ENCODE assay signal across 16 mouse cellular contexts in genomic region chr10:7063752-7064457, GRCm38 (mm10). TPM values are rescaled to one million over a fixed set of nuclear protein-coding genes. Genes with fewer than 3 reads are reported as not detected.
DNase-seq lines count a peak whose midpoint lies in the region; ATAC-seq and TF ChIP-seq lines count a peak whose summit lies in the region.
"Had no signal": no experiment of that assay in that cellular context is flagged by ENCODE, and none has a peak within 500 bp of the region (broad histone marks: within the 10 kb centered on the region; RNA-seq: fewer than 3 reads in every experiment).

No protein-coding gene starts in this region.

- ATAC-seq in megakaryocyte, adult 5-6 weeks (ENCODE audit: poor library complexity, severe bottlenecking), result peak; percentile 70
- ATAC-seq in midbrain, embryonic 14.5 days (ENCODE audit: low FRiP score, low TSS enrichment), result no peak
- ATAC-seq: intestine, postnatal 0 days; Patski had no signal

- peak overlapping the region; percentile 16; the same call in 1 of the 2 replicates for H3K4me3 ChIP-seq in spleen, adult 2 months (ENCODE audit: extremely low read depth, insufficient read depth, insufficient read length)
- no peak overlapping the region for H3K4me3 ChIP-seq in midbrain, embryonic 14.5 days (replicated peaks; ENCODE audit: low read depth, low read length)
- H3K4me3 ChIP-seq: embryonic facial prominence, embryonic 10.5 days; heart, embryonic 15.5 days had no signal

- no peak for TF ChIP-seq CTCF in spleen, adult 2 months (IDR thresholded peaks at IDR 0.05; ENCODE audit: extremely low read depth, insufficient read depth, insufficient read length, insufficient replicate concordance)

- no peak overlapping the region for H3K9ac ChIP-seq in midbrain, embryonic 14.5 days (replicated peaks; ENCODE audit: low read length)
- H3K9ac ChIP-seq: heart, embryonic 15.5 days; hindbrain, embryonic 14.5 days had no signal

- DNase-seq in left cerebral cortex, postnatal 36 days (ENCODE audit: low spot score in 2 of 2), result peak; percentile 22 to 27
- no peak for DNase-seq in left cerebral cortex, postnatal 10 days (ENCODE audit: extremely low spot score in 1 of 2, low spot score in 2 of 2)
- DNase-seq in spleen, adult 2 months (ENCODE audit: low read depth in 1 of 2, low spot score in 2 of 2), result no peak
- no peak for DNase-seq in spleen, postnatal 14 days (ENCODE audit: low spot score in 2 of 2)
- DNase-seq in thymus, postnatal 14 days, result no peak
- no peak for DNase-seq in midbrain, embryonic 14.5 days
- DNase-seq: cerebellum, adult 8-10 months; kidney, postnatal 14 days had no signal

- peak overlapping the region; percentile 3 for H3K27ac ChIP-seq in spleen, adult 2 months (ENCODE audit: insufficient read depth, low read length)
- H3K27ac ChIP-seq in midbrain, embryonic 14.5 days (replicated peaks; ENCODE audit: low read depth, low read length), result no peak overlapping the region
- H3K27ac ChIP-seq: embryonic facial prominence, embryonic 10.5 days; heart, embryonic 15.5 days; hindbrain, embryonic 14.5 days had no signal

- peaks cover 9% of the 10 kb centered on the region; the same call in 1 of the 2 replicates for H3K4me1 ChIP-seq in spleen, adult 2 months (ENCODE audit: control insufficient read depth, insufficient read depth, insufficient read length)
- H3K4me1 ChIP-seq in midbrain, embryonic 14.5 days (ENCODE audit: control insufficient read depth, insufficient read depth, low read length), result no peaks in the 10 kb centered on the region
- H3K4me1 ChIP-seq: embryonic facial prominence, embryonic 10.5 days; heart, embryonic 15.5 days had no signal

- no peak for TF ChIP-seq POLR2A in spleen, adult 2 months (IDR thresholded peaks at IDR 0.05; ENCODE audit: low read depth, low read length)

- 48% methylated on average over 9 of the region's 9 CpGs for WGBS in spleen, adult 2 months
- 88% methylated on average over 9 of the region's 9 CpGs for WGBS in midbrain, embryonic 14.5 days

- intact Hi-C loops in left cerebral cortex, postnatal 36 days (cut with DNase I), result no loop called here
- intact Hi-C loops in left cerebral cortex, postnatal 10 days (cut with DNase I), result no loop called here

- H3K36me3 ChIP-seq in spleen, adult 2 months (ENCODE audit: control insufficient read depth, insufficient read depth, low read length), result no peaks in the 10 kb centered on the region
- H3K36me3 ChIP-seq in midbrain, embryonic 14.5 days (ENCODE audit: control insufficient read depth, insufficient read depth, low read length), result no peaks in the 10 kb centered on the region
- H3K36me3 ChIP-seq: embryonic facial prominence, embryonic 10.5 days; heart, embryonic 15.5 days had no signal

- H3K27me3 ChIP-seq in spleen, adult 2 months (ENCODE audit: control insufficient read depth, insufficient read depth, low read length), result no peaks in the 10 kb centered on the region
- no peaks in the 10 kb centered on the region for H3K27me3 ChIP-seq in midbrain, embryonic 14.5 days (ENCODE audit: control insufficient read depth, insufficient read depth, low read length)
- H3K27me3 ChIP-seq: heart, embryonic 15.5 days; megakaryocyte, embryonic 14.5 days; Patski had no signal

- H3K4me2 ChIP-seq in midbrain, embryonic 14.5 days (ENCODE audit: low read length), result no peak overlapping the region
- H3K4me2 ChIP-seq: heart, embryonic 15.5 days; hindbrain, embryonic 14.5 days had no signal

- H3K9me3 ChIP-seq in midbrain, embryonic 14.5 days (ENCODE audit: control insufficient read depth, low read length), result no peaks in the 10 kb centered on the region
- H3K9me3 ChIP-seq: embryonic facial prominence, embryonic 10.5 days; heart, embryonic 15.5 days; megakaryocyte, embryonic 14.5 days had no signal

RNA-seq across cellular contexts. Expression of gene Ipcef1, which starts 11.6 kb away (rescaled TPM):
- total RNA-seq in left cerebral cortex, postnatal 36 days (2021), result 10 to 100 TPM; 87.4 to 88.4 TPM
- total RNA-seq in left cerebral cortex, postnatal 10 days (2021), result 10 to 100 TPM; 71.8 to 72.0 TPM
- polyA plus RNA-seq in spleen, adult 2 months (2012; rRNA removed), result 2.8 and 3.6 TPM in 2 replicates
- 22.9 and 28.0 TPM in 2 replicates for total RNA-seq in megakaryocyte, adult 5-6 weeks (2015)
- total RNA-seq in megakaryocyte, adult 5-6 weeks (2017), result 29.2 and 36.1 TPM in 2 replicates
- polyA plus RNA-seq in midbrain, embryonic 14.5 days (2014; fragmentation: Nextera tagmentation; extraction: Ambion mirVana), result 1.0 and 1.1 TPM in 2 replicates
- polyA plus RNA-seq: Patski; testis, adult 2 months had no signal

Comparison
In these comparisons a context has a peak if more than half of its experiments do, and no peak if none do; other contexts are left out.
1. DNase-seq: peak in left cerebral cortex, postnatal 36 days (2 of 2); none in left cerebral cortex, postnatal 10 days (0 of 2), spleen, adult 2 months (0 of 2), spleen, postnatal 14 days (0 of 2), thymus, postnatal 14 days (single experiment) and midbrain, embryonic 14.5 days (single experiment).